In the genomic region with DNA sequence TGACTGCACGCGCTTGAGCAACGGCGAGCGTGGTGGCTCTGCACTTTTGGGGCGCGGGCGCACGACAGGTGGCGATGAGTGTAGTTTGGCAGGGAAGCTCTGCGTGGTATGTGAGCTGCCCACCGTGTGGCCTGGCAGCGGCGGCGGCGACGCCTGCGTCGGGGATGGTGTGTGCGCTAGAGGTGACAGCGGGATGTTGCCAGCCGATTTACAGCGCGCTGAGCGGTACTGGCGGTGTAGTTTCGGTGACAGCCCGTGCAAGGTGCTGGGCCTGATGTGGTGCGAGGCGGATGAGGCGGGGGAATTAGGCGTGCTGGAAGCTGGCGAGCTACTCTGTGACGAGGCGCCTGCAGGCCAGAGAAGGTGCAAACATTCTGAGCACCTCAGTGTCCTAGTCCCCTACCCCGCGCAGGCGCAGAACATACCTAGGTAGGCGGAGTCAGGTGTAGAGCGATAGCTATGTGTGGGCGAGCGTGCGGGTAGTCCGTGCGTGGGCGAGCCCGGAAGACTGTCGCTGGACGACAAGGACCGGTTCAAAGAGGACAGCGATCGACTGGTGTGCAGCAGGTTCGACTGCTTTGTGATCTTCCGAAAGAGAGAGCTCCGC, we compare ENCODE assay signal across 8 mouse cellular contexts. TPM values are rescaled to one million over a fixed set of nuclear protein-coding genes. Genes with fewer than 3 reads are reported as not detected.
DNase-seq lines count a peak whose midpoint lies in the region; ATAC-seq and TF ChIP-seq lines count a peak whose summit lies in the region.

No protein-coding gene starts in this region.

- no peak overlapping the region for H3K27ac ChIP-seq in forebrain, postnatal 0 days (ENCODE audit: low read depth, low read length)
- H3K27ac ChIP-seq in limb, embryonic 15.5 days = no peak overlapping the region
- no peak overlapping the region for H3K27ac ChIP-seq in midbrain, embryonic 14.5 days (replicated peaks; ENCODE audit: low read depth, low read length)

- 7% methylated on average over 55 of the region's 55 CpGs for WGBS in forebrain, postnatal 0 days
- WGBS in limb, embryonic 15.5 days = 1% methylated on average over 55 of the region's 55 CpGs
- 3% methylated on average over 55 of the region's 55 CpGs for WGBS in midbrain, embryonic 14.5 days

- H3K27me3 ChIP-seq in forebrain, postnatal 0 days (ENCODE audit: insufficient read depth, low read length) = peaks cover 4% of the 10 kb centered on the region
- H3K27me3 ChIP-seq in limb, embryonic 15.5 days = peaks cover 62% of the 10 kb centered on the region
- H3K27me3 ChIP-seq in midbrain, embryonic 14.5 days (ENCODE audit: control insufficient read depth, insufficient read depth, low read length) = peaks cover 34% of the 10 kb centered on the region

- H3K36me3 ChIP-seq in forebrain, postnatal 0 days (ENCODE audit: insufficient read depth) = peaks cover 68% of the 10 kb centered on the region
- H3K36me3 ChIP-seq in limb, embryonic 15.5 days = 0 out of 2 replicates have a peak, but pooled peaks cover 3% of the 10 kb centered on the region
- H3K36me3 ChIP-seq in midbrain, embryonic 14.5 days (ENCODE audit: control insufficient read depth, insufficient read depth, low read length) = peaks cover 79% of the 10 kb centered on the region

- ATAC-seq in forebrain, postnatal 0 days = no peak
- peak; percentile 66 for ATAC-seq in inflammation-experienced regulatory T-cells, adult 6 months
- no peak for ATAC-seq in limb, embryonic 15.5 days (ENCODE audit: insufficient number of reproducible peaks, low FRiP score, low TSS enrichment, low read depth)
- ATAC-seq in midbrain, embryonic 14.5 days (ENCODE audit: low FRiP score, low TSS enrichment) = no peak

- no peak overlapping the region for H3K9ac ChIP-seq in forebrain, postnatal 0 days
- 0 out of 2 replicates have a peak overlapping the region, but pooled peaks have one; percentile 21 for H3K9ac ChIP-seq in limb, embryonic 15.5 days
- H3K9ac ChIP-seq in midbrain, embryonic 14.5 days (replicated peaks; ENCODE audit: low read length) = no peak overlapping the region

- DNase-seq in frontal cortex, postnatal 36 days (ENCODE audit: low spot score in 2 of 2) = peak; percentile 53 to 64
- no peak for DNase-seq in frontal cortex, postnatal 25 days (ENCODE audit: low spot score in 2 of 2)
- DNase-seq in cerebellum, adult 8-10 months = peak; percentile 81
- DNase-seq in forebrain, postnatal 0 days = peak; percentile 66
- peak; percentile 62 for DNase-seq in midbrain, embryonic 14.5 days
- DNase-seq in spleen, postnatal 4 days (ENCODE audit: low spot score in 2 of 2) = peak; percentile 82 to 91

- H3K9me3 ChIP-seq in forebrain, postnatal 0 days (ENCODE audit: low read length) = no peaks in the 10 kb centered on the region
- H3K9me3 ChIP-seq in limb, embryonic 15.5 days = no peaks in the 10 kb centered on the region
- no peaks in the 10 kb centered on the region for H3K9me3 ChIP-seq in midbrain, embryonic 14.5 days (ENCODE audit: control insufficient read depth, low read length)

- peak overlapping the region; percentile 34 for H3K4me2 ChIP-seq in forebrain, postnatal 0 days (ENCODE audit: low read depth)
- peak overlapping the region; percentile 83 for H3K4me2 ChIP-seq in limb, embryonic 15.5 days
- peak overlapping the region; percentile 42 for H3K4me2 ChIP-seq in midbrain, embryonic 14.5 days (ENCODE audit: low read length)

- no peaks in the 10 kb centered on the region for H3K4me1 ChIP-seq in forebrain, postnatal 0 days (ENCODE audit: insufficient read depth)
- H3K4me1 ChIP-seq in limb, embryonic 15.5 days = peaks cover 33% of the 10 kb centered on the region
- 0 out of 2 replicates have a peak, but pooled peaks cover 6% of the 10 kb centered on the region for H3K4me1 ChIP-seq in midbrain, embryonic 14.5 days (ENCODE audit: control insufficient read depth, insufficient read depth, low read length)

- TF ChIP-seq CTCF in forebrain, postnatal 0 days (IDR thresholded peaks at IDR 0.05; ENCODE audit: low read depth) = no peak

- peak overlapping the region; percentile 5 for H3K4me3 ChIP-seq in forebrain, postnatal 0 days (ENCODE audit: low read depth, low read length)
- H3K4me3 ChIP-seq in limb, embryonic 15.5 days = peak overlapping the region; percentile 41
- H3K4me3 ChIP-seq in midbrain, embryonic 14.5 days (replicated peaks; ENCODE audit: low read depth, low read length) = peak overlapping the region; percentile 15; the same call in 1 of the 2 replicates

RNA-seq across cellular contexts. Expression of a gene that starts 4.6 kb away (rescaled TPM):
- total RNA-seq in forebrain, postnatal 0 days (2014; rRNA removed) = 3.6 and 3.7 TPM in 2 replicates
- polyA plus RNA-seq in forebrain, postnatal 0 days (2015; fragmentation: Nextera tagmentation; extraction: Ambion mirVana) = 6.3 and 7.1 TPM in 2 replicates
- polyA plus RNA-seq in inflammation-experienced regulatory T-cells, adult 6 months (2017; shearing (Covaris generic)) = 10 to 100 TPM; 10.5 to 21.7 (median 20.0) TPM
- polyA plus RNA-seq in limb, embryonic 15.5 days (2015; fragmentation: Nextera tagmentation; extraction: Ambion mirVana) = 19.2 and 22.1 TPM in 2 replicates
- 4.0 and 5.4 TPM in 2 replicates for polyA plus RNA-seq in midbrain, embryonic 14.5 days (2014; fragmentation: Nextera tagmentation; extraction: Ambion mirVana)

RNA-seq across cellular contexts. Expression of a gene that starts 11.3 kb away (rescaled TPM):
- 0.46 TPM in 1 of 2 replicates, not detected in the other for total RNA-seq in forebrain, postnatal 0 days (2014; rRNA removed)
- polyA plus RNA-seq in forebrain, postnatal 0 days (2015; fragmentation: Nextera tagmentation; extraction: Ambion mirVana) = 0.50 and 0.77 TPM in 2 replicates
- not detected for polyA plus RNA-seq in inflammation-experienced regulatory T-cells, adult 6 months (2017; shearing (Covaris generic))
- polyA plus RNA-seq in limb, embryonic 15.5 days (2015; fragmentation: Nextera tagmentation; extraction: Ambion mirVana) = 1.4 and 2.5 TPM in 2 replicates
- 0.19 and 0.63 TPM in 2 replicates for polyA plus RNA-seq in midbrain, embryonic 14.5 days (2014; fragmentation: Nextera tagmentation; extraction: Ambion mirVana)

RNA-seq across cellular contexts. Expression of a gene that starts 19.3 kb away (rescaled TPM):
- total RNA-seq in forebrain, postnatal 0 days (2014; rRNA removed) = 28.9 and 31.5 TPM in 2 replicates
- 21.3 and 27.5 TPM in 2 replicates for polyA plus RNA-seq in forebrain, postnatal 0 days (2015; fragmentation: Nextera tagmentation; extraction: Ambion mirVana)
- polyA plus RNA-seq in inflammation-experienced regulatory T-cells, adult 6 months (2017; shearing (Covaris generic)) = 10 to 100 TPM; 14.5 to 19.9 (median 19.2) TPM
- polyA plus RNA-seq in limb, embryonic 15.5 days (2015; fragmentation: Nextera tagmentation; extraction: Ambion mirVana) = 31.1 and 34.3 TPM in 2 replicates
- 22.4 and 25.9 TPM in 2 replicates for polyA plus RNA-seq in midbrain, embryonic 14.5 days (2014; fragmentation: Nextera tagmentation; extraction: Ambion mirVana)

RNA-seq across cellular contexts. Expression of a gene that starts 24.2 kb away (rescaled TPM):
- 39.7 and 57.7 TPM in 2 replicates for total RNA-seq in forebrain, postnatal 0 days (2014; rRNA removed)
- polyA plus RNA-seq in forebrain, postnatal 0 days (2015; fragmentation: Nextera tagmentation; extraction: Ambion mirVana) = 44.2 and 63.8 TPM in 2 replicates
- 1 to 10 TPM in 2 of 3 experiments, under 1 TPM in 1; 0.84 to 1.5 (median 1.1) TPM for polyA plus RNA-seq in inflammation-experienced regulatory T-cells, adult 6 months (2017; shearing (Covaris generic))
- 0.34 and 0.35 TPM in 2 replicates for polyA plus RNA-seq in limb, embryonic 15.5 days (2015; fragmentation: Nextera tagmentation; extraction: Ambion mirVana)
- polyA plus RNA-seq in midbrain, embryonic 14.5 days (2014; fragmentation: Nextera tagmentation; extraction: Ambion mirVana) = 69.5 and 69.9 TPM in 2 replicates

RNA-seq across cellular contexts. Expression of a gene that starts 33.8 kb away (rescaled TPM):
- 4.8 and 10.4 TPM in 2 replicates for total RNA-seq in forebrain, postnatal 0 days (2014; rRNA removed)
- 1.7 and 3.5 TPM in 2 replicates for polyA plus RNA-seq in forebrain, postnatal 0 days (2015; fragmentation: Nextera tagmentation; extraction: Ambion mirVana)
- under 1 TPM in 1 of 3 experiments, not detected in 2; 0.28 TPM for polyA plus RNA-seq in inflammation-experienced regulatory T-cells, adult 6 months (2017; shearing (Covaris generic))
- 0.19 and 0.24 TPM in 2 replicates for polyA plus RNA-seq in limb, embryonic 15.5 days (2015; fragmentation: Nextera tagmentation; extraction: Ambion mirVana)
- polyA plus RNA-seq in midbrain, embryonic 14.5 days (2014; fragmentation: Nextera tagmentation; extraction: Ambion mirVana) = 0.99 and 1.4 TPM in 2 replicates

Comparison
In these comparisons a context has a peak if more than half of its experiments do, and no peak if none do; other contexts are left out.
1. DNase-seq: peak in frontal cortex, postnatal 36 days (2 of 2), cerebellum, adult 8-10 months (single experiment), forebrain, postnatal 0 days (single experiment), midbrain, embryonic 14.5 days (single experiment) and spleen, postnatal 4 days (2 of 2); none in frontal cortex, postnatal 25 days (0 of 2).
2. Peak in every context shown above with its lines, with median percentiles within 50 percentile points of each other: H3K4me2 ChIP-seq and H3K4me3 ChIP-seq.